Mouse (Mus musculus) neural tube, embryonic 15.5 days (tissue): ENCODE results near the gene Ikzf3. TPM values are rescaled to one million over a fixed set of nuclear protein-coding genes. Genes with fewer than 3 reads are reported as not detected.

Source experiments
- ATAC-seq: fragments of 200-750 bp; cut with Nextera tagmentation; 2 replicates; pipeline ENCODE4 v1.8.0; 2017; ENCODE audit warnings: mild to moderate bottlenecking, moderate TSS enrichment, moderate library complexity; ENCODE audit not compliant: low FRiP score
- H3K27ac ChIP-seq: fragments of 300-500 bp; sonication (generic); replicated peaks from 2 replicates; pipeline ENCODE4 v1.5.1; 2015; ENCODE audit warnings: mild to moderate bottlenecking, inconsistent platforms
- H3K27me3 ChIP-seq: fragments of 300-500 bp; sonication (generic); replicated peaks from 2 replicates; pipeline ENCODE4 v1.6.1; 2015; ENCODE audit warnings: inconsistent platforms
- H3K36me3 ChIP-seq: fragments of 300-500 bp; sonication (generic); 2 replicates; pipeline ENCODE4 v1.6.1; 2015; ENCODE audit warnings: inconsistent platforms
- H3K4me1 ChIP-seq: fragments of 300-500 bp; sonication (generic); 2 replicates; pipeline ENCODE4 v1.6.1; 2015; ENCODE audit warnings: inconsistent platforms
- H3K4me2 ChIP-seq: fragments of 300-500 bp; sonication (generic); 2 replicates; pipeline ENCODE4 v1.6.1; 2015; ENCODE audit warnings: inconsistent platforms, mild to moderate bottlenecking, moderate library complexity
- H3K4me3 ChIP-seq: fragments of 300-500 bp; sonication (generic); replicated peaks from 2 replicates; pipeline ENCODE4 v1.5.1; 2015; ENCODE audit warnings: mild to moderate bottlenecking, inconsistent platforms
- H3K9ac ChIP-seq: fragments of 300-500 bp; sonication (generic); replicated peaks from 2 replicates; pipeline ENCODE4 v1.6.1; 2015; ENCODE audit warnings: mild to moderate bottlenecking, inconsistent platforms
- H3K9me3 ChIP-seq: fragments of 300-500 bp; sonication (generic); replicated peaks from 2 replicates; pipeline ENCODE4 v1.6.1; 2016; ENCODE audit warnings: inconsistent platforms
- WGBS: fragments of 180-500 bp; shearing (Covaris S2); methylation state at CpG from one replicate; pipeline ENCODE4 v1.1.7; 2015; ENCODE audit warnings: mixed read lengths; 5-methylcytosine and 5-hydroxymethylcytosine counted together
- polyA plus RNA-seq: library from polyadenylated mRNA; unstranded; fragments of >200 nt; fragmentation: Nextera tagmentation; extraction: Ambion mirVana; gene quantifications from 2 replicates; pipeline ENCODE4 v1.2.1, GENCODE M21; 2015

Ikzf3 gene
- polyA plus RNA-seq, 1 experiment from 2014 or later = 0.18 TPM

GRCm38 (mm10) chr11:98449921-98450771, 95.7 kb downstream of the Ikzf3 start:
- Histone ChIP-seq H3K4me2 (no peak overlapping the region), H3K9ac (no peak overlapping the region), H3K36me3 (no peaks in the 10 kb centered on the region), H3K4me1 (peaks cover 10% of the 10 kb centered on the region; the same call in 1 of the 2 replicates), H3K27me3 (peaks cover 37% of the 10 kb centered on the region), H3K4me3 (no peak overlapping the region), H3K27ac (no peak overlapping the region), H3K9me3 (no peaks in the 10 kb centered on the region)
- no peak for ATAC-seq
- WGBS = 84% methylated on average over 20 of the region's 20 CpGs

DNA sequence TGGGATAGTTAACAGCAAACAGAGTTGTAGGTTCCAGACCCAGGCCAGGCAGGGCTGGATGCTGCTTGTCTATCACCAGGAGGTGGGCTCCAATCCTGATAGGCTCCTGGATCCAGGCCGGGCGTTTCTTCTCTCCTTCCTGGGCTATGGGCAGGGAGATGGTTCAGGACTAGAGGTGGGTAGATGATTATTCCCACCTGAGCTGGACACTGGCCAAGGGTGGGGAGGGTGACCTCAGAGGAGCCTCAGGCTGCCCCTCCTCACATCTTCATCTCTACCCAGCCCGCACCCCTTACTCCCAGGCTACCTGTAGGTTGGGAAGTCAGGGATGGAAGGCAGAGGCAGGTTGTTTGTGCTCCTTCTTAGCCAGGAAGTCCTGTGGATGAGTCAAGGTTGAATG, 96.4 kb downstream of the Ikzf3 start:
- no peak overlapping the region for H3K4me2 ChIP-seq
- peaks cover 37% of the 10 kb centered on the region for H3K27me3 ChIP-seq
- no peaks in the 10 kb centered on the region for H3K36me3 ChIP-seq
- peaks cover 10% of the 10 kb centered on the region; the same call in 1 of the 2 replicates for H3K4me1 ChIP-seq
- ATAC-seq = no peak
- 80% methylated on average over 3 of the region's 3 CpGs for WGBS
- H3K4me3 ChIP-seq = no peak overlapping the region
- H3K9me3 ChIP-seq = no peaks in the 10 kb centered on the region
- no peak overlapping the region for H3K9ac ChIP-seq
- no peak overlapping the region for H3K27ac ChIP-seq

DNA sequence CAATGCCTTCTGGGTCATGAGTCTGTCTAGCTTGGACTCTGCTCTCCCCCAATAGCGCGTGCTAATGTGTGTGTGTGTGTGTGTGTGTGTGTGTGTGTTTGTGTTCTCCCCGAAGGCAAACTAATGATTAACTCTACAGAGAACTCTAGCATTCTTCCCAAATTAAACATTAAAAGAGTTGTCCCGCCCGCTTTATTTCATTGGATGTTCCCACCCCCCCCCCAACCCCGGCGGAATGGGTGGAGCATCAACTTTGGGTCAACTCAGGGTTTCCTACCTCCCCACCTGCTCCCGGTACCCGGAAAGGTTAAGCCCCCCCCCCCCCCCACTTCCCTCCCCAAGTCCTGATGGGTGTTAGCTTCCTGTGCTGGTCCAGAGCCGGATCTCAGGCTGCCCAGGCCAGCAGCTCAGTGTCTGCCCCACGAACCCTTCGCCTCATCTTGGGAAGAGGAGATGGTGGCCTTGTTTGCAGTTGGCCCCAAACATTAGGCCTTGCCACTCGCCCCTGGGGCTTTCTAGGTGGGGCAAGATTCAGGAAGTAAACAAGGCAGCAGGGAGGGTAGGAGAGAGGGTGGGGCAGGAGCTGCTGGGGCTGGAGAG, 97.5 kb downstream of the Ikzf3 start:
- Histone ChIP-seq H3K36me3 (no peaks in the 10 kb centered on the region), H3K9ac (no peak overlapping the region), H3K27ac (no peak overlapping the region), H3K4me2 (no peak overlapping the region), H3K9me3 (no peaks in the 10 kb centered on the region), H3K27me3 (peaks cover 37% of the 10 kb centered on the region), H3K4me3 (no peak overlapping the region), H3K4me1 (peaks cover 10% of the 10 kb centered on the region; the same call in 1 of the 2 replicates)
- ATAC-seq = no peak
- WGBS = 30% methylated on average over 13 of the region's 13 CpGs

GRCm38 (mm10) chr11:98447475-98447834, 98.4 kb downstream of the Ikzf3 start:
- WGBS = 28% methylated on average over 7 of the region's 7 CpGs
- Histone ChIP-seq H3K4me3 (peak overlapping the region; percentile 4; the same call in 1 of the 2 replicates), H3K9ac (no peak overlapping the region)

DNA sequence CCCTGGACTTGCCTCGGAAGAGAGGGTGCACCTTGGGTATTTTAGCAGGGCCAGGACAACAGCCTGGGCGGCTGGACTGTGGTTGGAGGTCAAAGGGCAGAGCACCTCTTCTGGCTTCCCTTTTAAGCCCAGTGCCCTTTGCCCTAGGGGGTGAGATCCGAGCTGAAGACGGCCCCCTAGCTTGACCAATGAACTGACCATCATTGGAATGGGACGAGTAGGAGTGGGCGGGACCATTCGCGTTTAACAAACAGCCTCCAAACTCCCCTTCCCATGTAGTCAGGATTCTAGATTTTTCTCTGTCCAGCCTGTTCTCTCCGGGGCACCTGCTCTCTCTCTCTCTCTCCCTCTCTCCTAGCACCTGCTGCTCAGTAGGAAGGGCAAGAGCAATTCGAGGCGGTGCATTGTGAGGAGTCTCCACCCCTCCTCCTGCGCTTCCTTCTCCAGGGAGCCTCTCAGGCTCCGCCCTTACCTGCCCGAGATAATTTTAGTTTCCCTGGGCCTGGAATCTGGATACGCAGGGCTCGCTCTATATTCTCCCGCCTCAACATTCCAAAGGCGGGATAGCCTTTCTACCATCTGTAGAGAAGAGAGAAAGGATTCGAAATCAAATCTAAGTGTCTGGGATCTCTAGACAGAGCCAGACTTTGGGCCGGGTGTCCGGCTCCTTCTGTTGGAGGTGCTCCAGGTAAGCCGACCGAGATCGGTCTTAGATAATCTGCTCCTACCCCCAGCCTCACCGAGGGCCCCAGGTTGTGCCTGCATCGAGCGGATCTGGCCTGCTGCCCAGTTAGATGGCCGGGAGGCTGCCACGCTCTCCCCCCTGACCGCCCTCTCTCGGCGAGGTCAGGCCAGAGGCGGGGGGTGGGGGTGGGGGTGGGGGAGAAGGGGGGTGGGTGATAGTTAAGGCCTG, 99.0 kb downstream of the Ikzf3 start:
- Histone ChIP-seq H3K27me3 (peaks cover 37% of the 10 kb centered on the region), H3K9me3 (no peaks in the 10 kb centered on the region), H3K4me2 (peak overlapping the region; percentile 30), H3K4me1 (peaks cover 10% of the 10 kb centered on the region; the same call in 1 of the 2 replicates), H3K27ac (no peak overlapping the region), H3K9ac (no peak overlapping the region), H3K4me3 (peak overlapping the region; percentile 4; the same call in 1 of the 2 replicates), H3K36me3 (no peaks in the 10 kb centered on the region)
- 5% methylated on average over 33 of the region's 33 CpGs for WGBS
- no peak for ATAC-seq

More at GRCm38 (mm10) chr11:98447475-98447834, 98.4 kb downstream of the Ikzf3 start:
- H3K36me3 ChIP-seq = no peaks in the 10 kb centered on the region
- ATAC-seq = no peak
- peak overlapping the region; percentile 30 for H3K4me2 ChIP-seq
- peaks cover 37% of the 10 kb centered on the region for H3K27me3 ChIP-seq
- peaks cover 10% of the 10 kb centered on the region; the same call in 1 of the 2 replicates for H3K4me1 ChIP-seq
- H3K9me3 ChIP-seq = no peaks in the 10 kb centered on the region
- H3K27ac ChIP-seq = no peak overlapping the region

GRCm38 (mm10) chr11:98446213-98446561, 99.6 kb downstream of the Ikzf3 start, which contains the start of gene Grb7:
TSS of gene Grb7 (plus strand) at chr11:98446394.
- H3K4me3 ChIP-seq = peak within 1 kb of the TSS; percentile 4; the same call in 1 of the 2 replicates
- ATAC-seq = no peak

GRCm38 (mm10) chr11:98445679-98446078, 100.2 kb downstream of the Ikzf3 start:
- WGBS = 72% methylated on average over 4 of the region's 4 CpGs

More at GRCm38 (mm10) chr11:98446213-98446561, 99.6 kb downstream of the Ikzf3 start, which contains the start of gene Grb7:
- Histone ChIP-seq H3K4me1 (peaks cover 10% of the 10 kb centered on the region; the same call in 1 of the 2 replicates), H3K36me3 (no peaks in the 10 kb centered on the region), H3K27me3 (peaks cover 37% of the 10 kb centered on the region), H3K9ac (no peak within 1 kb of the TSS), H3K9me3 (no peaks in the 10 kb centered on the region), H3K27ac (no peak within 1 kb of the TSS), H3K4me2 (peak within 1 kb of the TSS; percentile 30)
- WGBS = 17% methylated on average over 5 of the region's 5 CpGs

DNA sequence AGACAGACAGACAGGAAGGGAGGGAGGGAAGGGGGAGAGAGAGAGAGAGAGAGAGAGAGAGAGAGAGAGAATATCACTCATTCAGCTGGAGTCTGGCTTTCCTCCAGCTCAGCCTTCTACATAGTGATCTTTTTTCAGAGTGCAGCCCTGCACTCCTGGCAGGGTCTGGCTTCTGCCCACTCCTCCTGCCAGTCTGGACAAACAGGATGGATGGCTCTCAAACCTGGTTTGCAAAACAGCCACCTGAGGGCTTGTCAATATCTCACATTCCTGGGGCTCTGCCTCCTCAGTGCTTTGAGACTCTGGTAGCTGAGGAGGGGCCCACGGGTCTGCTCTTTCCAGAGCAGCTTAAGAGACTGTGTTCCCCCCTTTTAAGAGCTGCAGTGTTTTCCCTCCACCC, 100.6 kb downstream of the Ikzf3 start:
- Histone ChIP-seq H3K27ac (no peak overlapping the region), H3K4me2 (no peak overlapping the region), H3K27me3 (peaks cover 37% of the 10 kb centered on the region), H3K4me3 (no peak overlapping the region), H3K4me1 (peaks cover 10% of the 10 kb centered on the region; the same call in 1 of the 2 replicates), H3K9me3 (no peaks in the 10 kb centered on the region), H3K9ac (no peak overlapping the region), H3K36me3 (no peaks in the 10 kb centered on the region)
- WGBS = 56% methylated on average over 1 of the region's 1 CpGs
- ATAC-seq = no peak

More at GRCm38 (mm10) chr11:98445679-98446078, 100.2 kb downstream of the Ikzf3 start:
- Histone ChIP-seq H3K4me3 (no peak overlapping the region), H3K4me1 (peaks cover 10% of the 10 kb centered on the region; the same call in 1 of the 2 replicates), H3K36me3 (no peaks in the 10 kb centered on the region), H3K27me3 (peaks cover 37% of the 10 kb centered on the region), H3K9me3 (no peaks in the 10 kb centered on the region), H3K27ac (no peak overlapping the region), H3K9ac (no peak overlapping the region), H3K4me2 (no peak overlapping the region)
- ATAC-seq = no peak

DNA sequence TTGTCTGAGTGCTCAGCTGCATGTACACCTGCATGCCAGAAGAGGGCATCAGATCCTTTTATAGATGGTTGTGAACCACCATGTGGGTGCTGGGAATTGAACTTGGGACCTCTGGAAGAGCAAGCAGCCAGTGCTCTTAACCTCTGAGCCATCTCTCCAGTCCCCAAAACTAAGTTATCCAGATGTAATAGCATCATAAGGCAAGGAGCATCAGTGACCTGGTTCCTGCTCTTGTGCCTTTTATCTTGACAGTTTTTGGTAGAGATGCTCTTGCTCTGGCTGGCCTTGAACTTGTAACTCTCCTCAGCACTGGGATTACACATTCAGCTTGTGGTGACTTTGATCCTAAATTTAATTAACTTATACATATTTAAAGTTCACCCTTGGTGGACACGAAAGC, 102.1 kb downstream of the Ikzf3 start:
- ATAC-seq = no peak
- 94% methylated on average over 1 of the region's 1 CpGs for WGBS

DNA sequence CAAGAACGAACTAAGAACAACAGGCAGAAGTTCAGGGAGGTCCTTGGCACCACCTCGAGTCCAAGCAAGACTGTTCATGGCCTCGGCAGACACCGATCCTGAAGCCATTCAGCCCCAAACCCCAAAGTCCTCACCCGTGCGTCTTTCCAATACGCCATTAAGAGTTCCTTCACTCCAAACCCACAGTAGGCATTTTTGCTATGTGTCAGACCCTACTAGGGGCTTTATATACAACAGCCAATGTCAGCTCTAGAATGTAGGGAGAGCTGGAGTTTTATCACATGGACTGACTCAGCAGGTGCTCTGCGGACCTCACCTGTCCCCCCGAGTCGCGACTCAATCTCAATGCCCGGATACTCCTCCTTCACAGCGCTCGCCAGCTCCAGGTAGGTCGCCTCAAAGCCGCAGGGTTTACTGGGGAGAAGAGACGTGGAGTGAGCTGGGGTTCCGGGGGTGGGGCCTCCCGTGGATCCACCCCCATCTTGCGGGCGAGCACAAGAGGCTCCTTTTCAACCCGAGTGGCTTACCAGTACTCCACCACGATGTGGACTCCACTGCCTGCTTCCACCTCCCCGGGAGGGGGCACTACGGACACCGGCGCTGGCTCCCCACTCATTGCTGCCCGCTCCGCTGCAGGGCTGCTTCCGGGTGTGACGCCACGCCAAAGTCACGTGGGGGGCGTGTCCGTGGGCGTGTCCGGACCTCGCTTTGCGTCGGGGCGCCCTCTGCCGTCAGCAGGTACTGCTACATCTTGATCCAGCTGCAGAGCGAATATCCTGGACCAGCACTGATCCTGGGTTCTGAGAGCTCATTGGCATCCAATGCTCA, 107.3 kb downstream of the Ikzf3 start, which contains the start of gene Mien1:
Mien1 (minus strand) TSS at position 661 of the 828 bp plus-strand sequence.
- peak; percentile 92 for ATAC-seq
- Histone ChIP-seq H3K36me3 (no peaks in the 10 kb centered on the region), H3K9ac (peak within 1 kb of the TSS; percentile 61), H3K4me1 (peaks cover 12% of the 10 kb centered on the region), H3K27ac (peak within 1 kb of the TSS; percentile 82), H3K9me3 (no peaks in the 10 kb centered on the region), H3K27me3 (no peaks in the 10 kb centered on the region), H3K4me2 (peak within 1 kb of the TSS; percentile 76), H3K4me3 (peak within 1 kb of the TSS; percentile 90)
- WGBS = 3% methylated on average over 43 of the region's 43 CpGs

More for the DNA sequence above, 102.1 kb downstream of the Ikzf3 start:
- Histone ChIP-seq H3K9ac (no peak overlapping the region), H3K9me3 (no peaks in the 10 kb centered on the region), H3K4me2 (no peak overlapping the region), H3K4me1 (peaks cover 12% of the 10 kb centered on the region), H3K4me3 (no peak overlapping the region), H3K27me3 (peaks cover 31% of the 10 kb centered on the region), H3K36me3 (no peaks in the 10 kb centered on the region), H3K27ac (no peak overlapping the region)
